Mouse (Mus musculus): ENCODE data around the gene Nploc4. TPM values are rescaled to one million over a fixed set of nuclear protein-coding genes. Genes with fewer than 3 reads are reported as not detected.
A peak's percentile ranks its signal among the peaks of the same experiment; 100 is the strongest.

Gene Nploc4
- total RNA-seq, 2 experiments from 2014 or later, result 62.0 to 65.2 TPM

GRCm38 (mm10) chr11:120378611-120379540 is 58.6 kb downstream of the Nploc4 start, which contains the start of gene Faap100:
Faap100 (minus strand) TSS chr11:120378764.
- peak; percentile 89 to 94 for DNase-seq

- no peak for DNase-seq
Measured at GRCm38 (mm10) chr11:120378031-120378610, 59.4 kb downstream of the Nploc4 start.

- DNase-seq, result no peak
Measured at GRCm38 (mm10) chr11:120377337-120377736, 60.2 kb downstream of the Nploc4 start.

GRCm38 (mm10) chr11:120376302-120377160 is 61.0 kb downstream of the Nploc4 start:
- DNase-seq, result no peak

- DNase-seq, result no peak
Measured at GRCm38 (mm10) chr11:120375324-120375723, 62.2 kb downstream of the Nploc4 start.

- DNase-seq, result peak; percentile 83 to 89
Measured at GRCm38 (mm10) chr11:120373820-120374586, 63.5 kb downstream of the Nploc4 start.

- no peak for DNase-seq
Measured at GRCm38 (mm10) chr11:120373025-120373424, 64.5 kb downstream of the Nploc4 start.

GRCm38 (mm10) chr11:120369656-120370055 is 67.9 kb downstream of the Nploc4 start:
- DNase-seq, result peak; percentile 58 to 79

- DNase-seq, result no peak
Measured at GRCm38 (mm10) chr11:120366443-120367027, 71.0 kb downstream of the Nploc4 start.

- no peak for DNase-seq
Measured at GRCm38 (mm10) chr11:120362891-120363290, 74.6 kb downstream of the Nploc4 start.

- no peak for DNase-seq
Measured at GRCm38 (mm10) chr11:120361295-120361694, 76.2 kb downstream of the Nploc4 start, which contains the start of gene Fscn2. Fscn2 (plus strand) TSS chr11:120361534.

GRCm38 (mm10) chr11:120360755-120361154 is 76.8 kb downstream of the Nploc4 start:
- DNase-seq, result no peak

GRCm38 (mm10) chr11:120360062-120360461 is 77.4 kb downstream of the Nploc4 start:
- peak; percentile 68 to 75 for DNase-seq

GRCm38 (mm10) chr11:120359391-120359790 is 78.1 kb downstream of the Nploc4 start:
- DNase-seq, result peak; percentile 69 to 73

- peak; percentile 76 to 83 for DNase-seq
Measured at GRCm38 (mm10) chr11:120357791-120358401, 79.6 kb downstream of the Nploc4 start.

- no peak for DNase-seq
Measured at GRCm38 (mm10) chr11:120356900-120357299, 80.6 kb downstream of the Nploc4 start.

GRCm38 (mm10) chr11:120356319-120356840 is 81.1 kb downstream of the Nploc4 start:
- DNase-seq, result no peak

GRCm38 (mm10) chr11:120355277-120356039 is 82.0 kb downstream of the Nploc4 start:
- DNase-seq, result no peak

Measured in heart, adult 18-20 months (tissue).